Mouse (Mus musculus) cerebellum, adult 11-12 months (tissue): Measurements from ENCODE around the gene Tmem132b.
"Not testable (repeated sequence)": the region's sequence is repeated elsewhere in the genome, so short reads cannot be mapped to it uniquely, and the experiment has no call there.

Source experiments
- DNase-seq: peaks from one replicate; pipeline ENCODE4 v3.0.0; 2022

Gene Tmem132b

DNA sequence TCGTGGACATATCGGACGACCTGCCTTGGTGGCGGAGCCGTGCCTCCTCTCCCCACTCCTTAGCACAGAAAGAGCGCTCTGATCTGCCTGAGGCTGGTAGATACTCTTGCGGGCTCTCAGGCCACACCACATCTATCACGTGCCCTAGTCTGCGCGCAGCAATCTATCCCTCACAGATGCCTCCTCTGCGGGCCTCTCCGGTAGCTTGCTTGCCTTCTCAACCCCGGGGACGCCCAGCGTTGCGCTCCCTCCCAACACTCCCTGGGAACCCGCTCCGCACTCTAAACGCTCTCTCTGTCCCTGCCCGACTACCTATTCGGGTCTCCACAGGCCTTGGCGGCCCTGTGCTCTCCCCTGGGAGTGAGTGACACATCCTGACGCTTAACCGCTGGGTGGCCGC lies at the start of gene Tmem132b:
TSS of gene Tmem132b (plus strand) at position 141 of the 400 bp plus-strand sequence.
- no peak for DNase-seq

GRCm38 (mm10) chr5:125482474-125482873 lies 49.1 kb upstream of the Tmem132b start:
- no peak for DNase-seq

DNA sequence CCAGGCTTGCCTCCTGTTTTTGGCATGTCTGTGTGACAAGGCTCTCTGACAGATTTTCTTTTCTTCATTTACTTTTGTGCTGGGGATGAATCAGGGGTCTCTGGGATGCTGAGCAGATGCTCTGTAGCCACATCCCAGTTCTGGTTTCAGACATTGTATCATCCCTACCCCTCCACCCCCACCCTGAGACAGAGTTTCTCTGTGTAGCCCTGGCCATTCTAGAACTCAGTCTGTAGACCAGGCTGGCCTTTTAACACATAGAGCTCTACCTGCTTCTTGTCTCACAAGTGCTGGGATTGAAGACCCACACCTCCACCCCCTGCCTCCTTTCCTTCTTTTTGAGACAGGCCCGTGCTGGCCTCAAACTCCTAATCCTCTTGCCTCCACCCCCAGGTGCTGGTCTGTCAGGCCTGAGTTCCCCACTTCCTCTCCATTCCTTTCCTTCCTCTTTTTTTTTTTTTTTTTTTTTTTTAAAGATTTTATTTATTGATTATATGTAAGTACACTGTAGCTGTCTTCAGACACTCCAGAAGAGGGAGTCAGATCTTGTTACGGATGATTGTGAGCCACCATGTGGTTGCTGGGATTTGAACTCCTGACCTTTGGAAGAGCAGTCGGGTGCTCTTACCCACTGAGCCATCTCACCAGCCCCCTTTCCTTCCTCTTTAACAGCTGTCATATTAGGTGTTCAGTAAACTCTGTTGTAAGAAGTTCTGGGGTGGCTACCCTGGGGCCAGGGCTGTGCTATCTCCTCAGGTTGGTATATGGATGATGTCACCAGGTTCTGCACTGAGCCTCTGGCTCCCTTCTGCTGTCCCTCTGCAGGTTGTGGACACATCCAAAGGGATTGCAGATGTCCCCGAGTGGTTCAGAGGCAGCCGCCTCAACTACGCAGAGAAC lies 47.6 kb upstream of the Tmem132b start:
- DNase-seq = no peak

DNA sequence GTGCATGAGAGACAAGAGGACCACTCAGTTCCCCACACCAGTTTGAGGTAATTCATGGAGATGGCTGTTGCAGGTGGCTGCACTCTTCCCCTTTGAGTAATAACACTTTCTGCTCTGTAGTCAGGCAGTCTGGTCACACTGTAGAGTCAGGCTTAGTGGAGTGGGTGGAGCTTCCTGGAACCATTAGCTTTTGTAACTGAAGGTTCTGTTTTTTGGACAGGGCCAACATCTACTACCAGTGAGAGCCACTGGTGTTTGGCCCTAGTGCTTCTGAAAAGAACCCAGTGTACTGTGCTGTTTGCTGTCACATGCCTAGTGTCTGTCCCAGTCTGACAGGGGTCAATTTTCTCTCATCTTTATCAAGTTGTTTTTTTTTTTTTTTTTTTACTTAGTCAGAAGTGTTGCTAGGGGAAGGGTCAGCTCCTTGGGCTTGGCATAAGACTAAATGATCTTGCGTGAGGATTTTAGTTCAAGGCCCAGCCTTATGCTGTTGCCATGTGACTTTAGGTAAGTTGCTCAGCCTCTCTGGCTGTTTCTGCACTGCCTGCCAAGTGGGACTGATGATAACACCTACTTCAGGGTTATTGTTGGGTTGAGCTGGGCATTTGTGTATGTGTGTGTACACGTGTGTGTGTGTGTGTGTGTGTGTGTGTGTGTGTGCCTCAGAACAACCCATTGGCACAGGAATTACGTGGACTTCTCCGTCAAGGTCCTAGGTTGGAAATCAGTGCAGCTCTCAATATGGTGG lies 46.4 kb upstream of the Tmem132b start:
- no peak for DNase-seq

- DNase-seq = no peak
These were observed 45.5 kb upstream of the Tmem132b start for GRCm38 (mm10) chr5:125486088-125486487.

DNA sequence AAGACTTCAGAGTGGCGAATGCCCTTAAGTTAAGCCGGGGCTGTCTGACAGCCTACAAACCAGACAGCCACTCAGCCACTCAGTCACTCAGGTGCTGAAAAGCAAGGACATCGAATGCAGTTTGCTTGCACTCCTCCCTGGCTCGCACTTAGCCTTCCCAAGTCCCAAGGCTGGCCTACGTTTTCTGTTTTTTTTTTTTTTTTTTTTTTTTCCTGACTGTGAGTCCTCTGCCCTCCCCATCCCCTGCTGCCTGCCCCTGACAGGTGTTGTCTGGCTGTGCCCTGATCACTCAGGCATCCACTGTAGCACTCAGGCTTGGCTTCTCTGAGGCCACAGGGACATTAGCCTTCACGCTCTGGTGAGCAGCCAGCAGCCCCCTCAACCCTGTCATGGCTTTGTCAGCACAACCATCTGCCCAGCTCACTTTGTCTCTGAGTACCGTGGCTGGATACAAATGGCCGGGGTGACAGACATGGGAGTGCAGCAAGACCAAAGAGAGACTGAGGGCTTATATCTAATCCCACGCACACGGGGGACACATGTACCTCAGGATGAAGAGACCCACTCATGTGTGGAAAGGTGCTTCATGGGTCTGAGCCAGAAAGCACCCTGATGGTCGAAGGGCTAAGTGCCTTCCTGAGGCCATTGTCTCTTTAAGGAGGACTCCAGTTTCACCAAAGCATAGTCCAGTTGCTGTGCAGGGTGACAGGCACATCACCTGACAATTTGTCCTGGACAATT lies 44.0 kb upstream of the Tmem132b start:
- DNase-seq = peak; percentile 88

DNA sequence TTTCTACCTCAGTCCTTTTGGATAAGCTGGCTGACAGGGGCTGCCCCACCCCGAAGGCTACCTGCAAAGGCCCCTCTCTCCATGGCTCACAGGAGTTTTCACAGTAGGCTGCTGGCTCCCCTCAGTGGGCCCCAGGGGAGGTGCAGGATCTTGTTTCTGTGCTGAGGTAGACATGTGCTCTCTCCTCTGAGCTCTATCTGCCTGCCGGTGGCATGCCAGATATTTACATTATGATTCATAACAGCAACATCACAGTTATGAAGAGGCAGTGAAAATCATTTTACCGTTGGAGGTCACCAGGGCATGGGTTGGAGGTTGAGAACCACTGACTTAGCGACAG lies 43.5 kb upstream of the Tmem132b start:
- no peak for DNase-seq

DNA sequence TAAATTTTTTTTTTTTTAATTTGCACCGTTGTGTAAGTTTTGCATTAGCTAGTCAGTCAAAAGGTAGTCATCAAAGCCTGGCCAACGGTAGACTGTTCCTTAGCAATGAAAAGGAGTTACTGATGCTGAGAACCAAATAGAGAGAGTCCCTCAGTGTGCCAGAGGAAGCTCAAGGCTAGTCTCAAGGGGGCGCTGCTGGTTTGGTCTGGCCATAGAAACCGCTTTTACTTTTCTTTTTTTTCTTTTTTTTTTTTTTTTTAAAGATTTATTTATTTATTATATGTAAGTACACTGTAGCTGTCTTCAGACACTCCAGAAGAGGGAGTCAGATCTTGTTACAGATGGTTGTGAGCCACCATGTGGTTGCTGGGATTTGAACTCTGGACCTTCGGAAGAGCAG lies 42.6 kb upstream of the Tmem132b start:
- DNase-seq = not testable (repeated sequence)

DNA sequence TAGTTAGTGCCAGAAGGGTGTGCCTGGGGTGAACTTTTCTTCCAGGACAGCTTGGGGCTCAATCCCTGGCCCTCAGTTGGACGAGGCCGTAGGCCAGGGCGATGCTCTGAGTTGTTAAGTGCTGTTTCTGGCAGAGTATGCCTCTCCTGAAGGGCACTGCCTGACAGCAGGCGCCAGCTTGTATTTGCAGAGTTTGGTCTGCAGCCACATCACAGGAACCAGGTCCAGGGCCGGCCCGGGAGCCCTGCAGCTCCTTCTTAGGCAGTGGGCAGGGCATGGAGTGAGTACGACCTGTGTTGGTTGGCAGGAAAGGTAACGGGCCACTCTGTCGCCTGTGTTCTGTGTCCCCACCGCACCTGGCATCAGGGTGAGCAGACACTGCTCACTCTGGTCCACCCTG lies 40.5 kb upstream of the Tmem132b start:
- DNase-seq = peak; percentile 83

- no peak for DNase-seq
These were observed 39.0 kb upstream of the Tmem132b start for GRCm38 (mm10) chr5:125492379-125493092.

DNA sequence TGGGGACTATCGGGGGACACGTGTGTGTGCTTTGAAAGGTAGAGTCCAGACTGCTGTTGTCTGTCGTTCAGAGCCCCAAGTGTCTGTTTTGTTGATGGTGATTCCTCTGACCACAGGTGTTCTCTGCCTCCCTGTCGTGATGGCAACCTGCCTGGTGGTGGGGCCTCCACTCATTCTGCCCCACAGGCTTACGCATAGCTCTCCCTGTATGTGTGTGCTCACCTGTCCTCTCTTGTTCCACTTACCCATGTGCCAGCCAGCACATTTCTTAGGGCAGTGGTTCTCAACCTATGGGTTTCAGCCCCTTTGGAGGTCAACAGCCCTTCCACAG lies 38.5 kb upstream of the Tmem132b start:
- DNase-seq = no peak

- DNase-seq = no peak
These were observed 35.9 kb upstream of the Tmem132b start for GRCm38 (mm10) chr5:125495655-125496054.

GRCm38 (mm10) chr5:125497821-125498600 lies 33.6 kb upstream of the Tmem132b start:
- DNase-seq = peak; percentile 78

DNA sequence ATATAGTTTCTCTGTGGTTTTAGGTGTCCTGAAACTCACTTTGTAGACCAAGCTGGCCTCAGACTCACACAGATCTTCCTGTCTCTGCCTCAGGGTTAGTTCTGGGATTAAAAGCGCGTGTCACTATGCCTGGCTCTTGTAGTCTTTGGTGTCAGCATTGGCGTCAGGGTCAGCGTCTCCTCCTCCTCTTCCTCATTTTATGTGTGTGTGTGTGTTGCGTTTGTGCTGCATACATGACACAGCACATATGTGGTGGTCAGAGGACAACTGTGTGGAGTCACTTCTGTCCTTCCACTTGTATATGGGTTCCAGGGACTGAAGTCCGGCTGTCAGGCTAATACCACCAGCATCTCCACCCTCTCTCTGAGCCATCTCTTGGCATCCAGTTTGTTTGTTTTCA lies 30.1 kb upstream of the Tmem132b start:
- DNase-seq = no peak

DNA sequence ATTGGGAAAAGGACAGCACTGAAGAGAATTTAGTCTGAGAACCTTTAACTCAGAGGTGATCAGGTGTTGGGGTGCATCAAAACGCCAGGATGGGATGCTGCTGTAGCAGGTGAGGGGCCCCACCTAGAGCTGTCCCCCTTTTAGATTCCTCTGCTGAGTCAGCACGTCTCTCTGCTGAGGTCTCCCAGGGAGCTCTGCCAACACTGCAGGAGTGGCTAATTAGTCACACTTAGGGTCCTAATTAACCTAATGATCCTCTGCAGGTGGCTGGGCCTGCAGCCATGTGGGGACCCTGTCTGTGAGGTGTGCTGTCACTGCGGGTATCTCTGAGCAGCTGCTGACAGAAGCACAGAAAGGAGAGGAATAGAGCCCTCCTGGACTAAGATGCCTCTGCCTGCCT lies 29.4 kb upstream of the Tmem132b start:
- DNase-seq = no peak

GRCm38 (mm10) chr5:125503628-125504027 lies 27.9 kb upstream of the Tmem132b start:
- DNase-seq = no peak

GRCm38 (mm10) chr5:125504692-125505091 lies 26.9 kb upstream of the Tmem132b start:
- DNase-seq = no peak

GRCm38 (mm10) chr5:125505968-125506367 lies 25.6 kb upstream of the Tmem132b start:
- DNase-seq = no peak

DNA sequence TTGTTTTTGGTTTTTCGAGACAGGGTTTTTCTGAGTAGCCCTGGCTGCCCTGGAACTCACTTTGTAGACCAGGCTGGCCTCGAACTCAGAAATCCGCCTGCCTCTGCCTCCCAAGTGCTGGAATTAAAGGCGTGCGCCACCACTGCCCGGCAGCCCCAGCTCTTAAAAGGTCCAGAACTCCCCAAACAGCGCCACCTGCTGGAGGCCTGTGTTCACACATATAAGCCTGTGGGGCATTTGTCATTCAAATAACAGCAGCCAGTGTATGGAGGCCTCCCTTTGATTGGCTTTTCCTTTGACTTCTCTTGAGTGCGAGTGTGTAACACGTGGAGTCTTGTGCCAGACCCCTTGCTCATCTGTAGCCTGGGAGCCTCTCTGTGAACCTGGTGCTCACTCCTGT lies 24.0 kb upstream of the Tmem132b start:
- no peak for DNase-seq

DNA sequence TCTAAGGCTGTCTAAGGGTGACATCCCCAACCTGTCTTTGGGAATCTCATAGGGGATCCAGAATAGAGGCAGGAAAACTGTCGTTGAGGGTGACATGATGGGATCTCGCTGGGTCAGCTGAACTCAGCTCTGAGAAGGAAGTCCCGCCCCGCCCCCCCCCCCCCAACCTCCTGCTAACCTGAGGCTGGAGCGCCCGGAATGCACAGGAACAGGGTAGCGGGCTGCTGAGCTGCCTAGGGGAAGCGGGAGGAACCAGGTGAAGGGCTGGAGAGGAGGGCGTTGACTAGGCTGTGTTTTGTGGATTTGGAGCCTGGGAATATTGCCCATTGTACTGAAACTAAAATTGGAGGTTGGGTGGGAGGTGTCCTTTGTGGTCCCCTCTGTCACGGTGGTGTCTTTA lies 23.6 kb upstream of the Tmem132b start:
- no peak for DNase-seq

GRCm38 (mm10) chr5:125509541-125509940 lies 22.0 kb upstream of the Tmem132b start:
- DNase-seq = peak; percentile 52

- no peak for DNase-seq
These were observed 16.6 kb upstream of the Tmem132b start for GRCm38 (mm10) chr5:125515006-125515405.
